Mouse (Mus musculus) cerebellum, adult 18-20 months (tissue): ENCODE measurements around the gene Gm38394.

Experiments
- DNase-seq, 2 experiments: peaks; one replicate each; pipeline ENCODE4 v3.0.0; 2021

Gene Gm38394

DNA sequence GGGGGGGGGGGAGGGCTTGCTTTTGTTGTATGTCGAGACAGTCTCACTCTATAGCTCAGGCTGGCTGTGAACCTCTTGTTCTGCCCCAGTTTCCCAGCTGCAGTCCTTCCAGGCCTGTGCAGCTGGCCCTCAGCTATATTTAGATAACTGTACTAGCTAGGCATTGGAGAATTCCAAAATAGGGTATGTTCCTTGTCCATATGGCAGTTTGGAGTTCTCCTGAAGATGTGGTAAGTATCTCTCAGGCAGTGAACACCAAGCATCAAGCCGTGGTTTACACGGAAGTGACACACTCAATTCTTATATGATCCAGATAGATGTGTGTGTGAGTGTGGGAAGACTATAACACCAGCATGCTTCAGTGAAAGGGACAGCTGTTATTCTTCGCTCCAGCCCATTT lies 2.3 kb upstream of the Gm38394 start:
- DNase-seq = no peak

- DNase-seq = no peak
Observed at GRCm38 (mm10) chr1:133662941-133663340, 1.8 kb upstream of the Gm38394 start.

DNA sequence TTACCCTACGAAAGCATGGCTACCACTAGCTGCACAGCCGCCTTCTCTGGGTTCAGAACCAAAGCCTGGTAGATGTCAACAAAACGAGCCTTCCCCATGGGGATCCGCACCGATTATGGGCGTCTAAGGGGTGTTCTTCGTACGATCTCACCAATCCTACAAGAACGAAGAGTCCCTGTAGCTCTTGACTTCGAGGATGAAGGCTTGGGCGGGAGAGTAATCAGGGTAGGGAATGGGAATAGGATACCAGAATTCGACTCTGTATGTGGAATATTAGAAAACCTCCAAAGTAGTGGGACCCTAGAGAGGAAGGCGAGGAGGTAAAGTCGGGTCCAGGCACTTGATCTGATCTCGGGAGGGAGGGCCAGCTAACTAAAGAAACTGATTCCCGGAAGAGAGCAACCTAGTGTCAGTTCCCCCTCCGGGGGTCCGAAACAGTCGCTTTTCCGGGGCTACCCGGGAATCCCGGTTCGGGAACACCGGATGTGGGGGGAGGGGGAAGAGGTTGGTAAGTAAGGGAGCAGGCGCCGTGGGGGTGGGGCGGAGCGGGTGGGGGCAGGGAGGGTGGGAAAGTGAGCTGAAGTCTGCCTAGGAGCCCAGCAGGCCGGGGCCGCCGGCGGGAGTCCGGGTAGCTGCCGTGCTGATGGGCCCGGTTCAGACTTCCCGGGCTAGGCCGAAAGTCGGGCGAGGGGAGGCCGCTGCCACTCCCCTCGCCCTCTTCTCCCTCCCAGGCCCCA lies 484 bp downstream of the Gm38394 start, which contains the start of gene Zbed6:
Gene Zbed6 (minus strand): TSS at position 420 of the 737 bp plus-strand sequence.
- peak; percentile 21 to 51 for DNase-seq

DNA sequence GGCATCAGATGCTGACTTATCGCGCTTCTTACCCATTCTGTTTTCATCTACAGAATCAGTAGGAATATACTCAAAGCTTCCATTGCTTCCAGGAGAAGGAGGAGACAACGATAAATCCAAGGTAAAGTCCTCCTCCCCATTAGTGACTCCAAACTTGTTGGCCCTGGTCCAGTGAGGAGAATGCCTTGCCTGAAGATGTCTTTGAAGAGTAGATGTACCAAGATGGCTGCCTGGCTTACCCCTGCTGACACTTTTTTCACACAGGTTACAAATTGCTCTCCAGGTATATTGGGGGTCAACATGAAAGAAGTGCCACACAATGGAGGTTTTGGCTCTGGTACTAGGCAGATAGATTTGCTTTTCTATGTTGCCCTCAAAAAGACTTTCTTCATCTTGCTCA lies 2.2 kb downstream of the Gm38394 start:
- DNase-seq = no peak

DNA sequence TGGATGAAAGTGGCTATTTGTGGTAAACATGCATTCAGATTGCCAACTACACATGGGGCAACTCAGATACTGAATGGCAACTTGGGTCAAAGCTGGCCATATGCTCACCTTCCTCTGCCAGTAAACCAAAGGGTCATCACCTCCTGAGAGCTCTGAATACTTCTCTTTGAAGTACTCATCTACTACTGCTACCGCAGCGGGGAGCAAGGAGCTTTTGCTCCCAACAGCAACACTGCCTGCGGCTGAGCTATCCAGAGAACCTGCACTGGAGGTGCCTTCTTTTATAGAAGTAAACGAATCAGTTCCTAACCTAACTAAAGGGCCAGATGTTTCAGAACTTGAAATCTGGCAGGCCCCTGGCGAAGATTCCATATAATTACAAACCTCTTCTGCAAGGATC lies 4.3 kb downstream of the Gm38394 start:
- DNase-seq = peak in 1 of 2 experiments; percentile 24

GRCm38 (mm10) chr1:133653033-133653432 lies 8.1 kb downstream of the Gm38394 start:
- DNase-seq = no peak

DNA sequence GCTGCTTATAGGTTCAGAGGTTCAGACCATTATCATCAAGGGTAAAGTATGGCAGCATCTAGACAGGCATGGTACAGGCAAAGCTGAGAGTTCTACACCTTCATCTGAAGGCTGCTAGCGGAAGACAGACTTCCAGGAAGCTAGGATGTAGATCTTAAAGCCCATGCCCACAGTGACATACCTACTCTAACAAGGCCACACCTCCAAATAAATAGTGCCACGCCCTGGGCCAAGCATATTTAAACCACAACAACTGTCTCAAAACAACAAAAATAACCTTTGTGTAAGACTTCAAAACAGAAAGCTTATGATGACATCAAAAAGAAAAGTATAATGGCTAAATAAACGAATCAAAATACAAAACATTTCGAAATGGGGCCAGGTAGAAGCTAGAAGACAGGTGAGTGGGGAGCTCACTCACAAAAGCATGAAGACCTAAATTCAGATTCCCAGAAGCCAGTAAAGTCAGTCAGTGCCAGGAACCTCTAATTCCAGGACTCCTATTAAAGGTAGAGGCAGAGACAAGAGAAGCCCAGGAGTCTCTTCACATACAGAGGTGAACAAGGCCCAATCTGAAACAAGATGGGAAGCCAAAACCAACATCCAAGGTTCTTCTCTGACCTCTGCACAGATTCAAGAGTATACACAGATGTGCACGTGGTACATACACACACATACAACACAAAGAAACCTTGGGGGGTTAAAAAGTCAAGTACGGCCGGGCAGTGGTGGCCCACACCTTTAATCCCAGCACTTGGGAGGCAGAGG lies 10.6 kb downstream of the Gm38394 start:
- DNase-seq = no peak

DNA sequence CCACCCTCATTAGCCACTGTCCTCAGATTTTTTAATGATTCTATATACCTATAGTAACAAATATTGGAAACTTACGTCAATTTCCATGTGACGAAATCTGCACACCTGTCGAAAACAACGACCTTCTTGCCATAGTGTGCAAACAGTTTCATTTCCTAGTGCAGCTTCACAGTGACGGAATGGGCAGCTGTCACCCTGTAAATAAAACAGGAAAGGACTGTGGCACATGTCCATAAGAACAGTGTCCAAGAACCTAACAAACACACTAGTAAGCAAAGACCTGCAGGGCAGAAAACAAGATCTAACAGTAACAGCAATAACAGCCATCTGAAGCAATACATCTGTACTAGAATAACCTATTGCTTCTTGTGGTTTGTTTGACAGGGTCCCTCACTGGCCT lies 15.5 kb downstream of the Gm38394 start:
- no peak for DNase-seq

GRCm38 (mm10) chr1:133641163-133641562 lies 20.0 kb downstream of the Gm38394 start:
- no peak for DNase-seq

GRCm38 (mm10) chr1:133638517-133638916 lies 22.6 kb downstream of the Gm38394 start:
- DNase-seq = no peak

DNA sequence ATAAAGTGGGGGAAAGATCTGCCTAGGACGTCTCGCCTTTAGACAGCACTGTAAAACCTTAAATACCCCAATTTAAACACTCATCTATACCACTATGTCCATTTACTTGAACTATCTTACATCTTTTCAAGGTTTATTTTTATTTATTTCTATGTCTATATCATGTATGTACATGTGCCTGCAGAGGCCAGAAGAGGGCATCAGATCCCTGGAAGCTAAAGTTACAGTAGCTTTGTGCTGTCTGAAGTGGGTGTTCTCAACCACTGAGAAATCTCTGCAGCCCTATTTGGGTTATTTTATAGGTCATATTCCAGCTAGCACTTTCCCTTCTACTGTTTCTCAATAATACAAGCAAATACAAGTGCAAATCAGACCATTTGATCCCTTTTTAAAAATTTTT lies 28.9 kb downstream of the Gm38394 start:
- DNase-seq = no peak

DNA sequence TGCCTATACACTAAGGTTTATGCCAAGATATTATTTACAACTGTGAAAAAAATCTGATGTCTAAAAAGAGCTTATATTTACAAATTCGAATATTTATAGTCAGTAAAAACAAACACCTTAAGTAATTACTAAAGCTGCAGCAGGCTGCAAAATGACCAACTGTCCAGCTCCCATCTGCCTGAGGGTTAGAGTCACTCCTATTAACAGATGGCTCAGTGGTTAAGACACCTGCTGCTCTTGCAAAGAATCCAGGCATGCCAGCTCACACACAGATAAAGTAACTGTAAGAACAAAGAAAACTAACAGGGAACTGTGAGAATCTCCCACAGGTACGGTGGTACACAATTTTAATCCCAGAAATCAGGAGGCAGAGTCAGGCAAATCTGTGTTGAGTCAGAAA lies 36.1 kb downstream of the Gm38394 start:
- peak; percentile 55 to 73 for DNase-seq

GRCm38 (mm10) chr1:133618311-133618710 lies 42.8 kb downstream of the Gm38394 start:
- DNase-seq = no peak

DNA sequence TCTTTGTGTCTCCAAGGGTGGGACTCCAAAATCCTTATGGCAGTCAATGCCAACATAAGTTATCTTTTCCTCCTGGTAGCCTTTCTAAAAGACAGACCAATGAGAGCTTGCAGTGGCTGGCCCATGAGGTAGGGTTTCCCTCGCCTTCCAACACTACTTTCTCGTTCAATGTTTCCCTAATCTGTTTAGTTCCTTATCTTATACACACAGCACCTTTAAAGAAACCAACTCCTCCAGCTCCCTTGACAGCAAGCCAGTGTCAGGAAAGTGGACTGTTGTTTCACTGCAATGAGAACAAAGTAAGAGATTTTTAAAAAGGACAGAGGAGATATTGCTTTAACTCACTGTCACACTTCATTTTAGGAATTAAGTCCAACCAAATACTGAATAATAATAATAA lies 43.2 kb downstream of the Gm38394 start:
- DNase-seq = no peak

DNA sequence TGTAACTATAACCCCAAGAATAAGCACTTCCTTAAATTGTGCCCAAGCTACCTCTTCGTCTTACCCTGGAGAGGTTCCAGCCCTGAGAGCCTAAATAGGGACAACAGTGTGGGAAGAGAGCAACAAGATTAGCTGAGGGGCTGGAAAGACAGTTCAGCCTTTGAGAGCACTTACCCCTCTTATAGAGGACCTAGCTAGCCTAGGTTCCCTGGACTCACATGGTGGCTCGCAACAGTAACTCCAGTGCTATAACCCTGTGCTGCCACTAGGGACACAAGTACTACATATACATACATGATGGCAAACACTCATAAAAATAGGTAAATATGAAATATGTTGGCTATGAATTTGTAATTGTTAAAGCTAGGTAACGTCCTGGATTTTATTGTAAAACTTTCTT lies 47.3 kb downstream of the Gm38394 start:
- DNase-seq = no peak

GRCm38 (mm10) chr1:133611436-133611835 lies 49.7 kb downstream of the Gm38394 start:
- DNase-seq = no peak

DNA sequence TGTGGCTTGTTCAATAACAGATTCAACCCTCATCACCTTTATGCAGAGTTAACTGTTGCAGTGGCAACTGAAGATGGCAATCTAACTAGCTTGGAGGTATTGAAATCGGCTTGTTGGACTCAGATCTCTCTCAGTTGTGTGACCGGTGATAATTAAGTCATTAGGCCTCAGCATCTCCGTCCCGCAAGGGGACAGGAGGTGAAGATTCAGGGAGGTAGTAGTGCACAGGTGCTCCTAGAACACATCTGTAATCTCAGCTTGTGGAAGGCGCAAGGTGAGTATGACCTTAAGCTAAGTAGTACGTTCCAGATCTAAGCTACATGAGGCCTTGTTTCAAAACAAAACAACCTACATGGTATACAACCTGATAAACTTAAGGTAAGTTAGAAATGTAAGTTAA lies 50.5 kb downstream of the Gm38394 start:
- no peak for DNase-seq

GRCm38 (mm10) chr1:133609771-133610502 lies 51.2 kb downstream of the Gm38394 start, which contains the start of gene Snrpe:
TSS of gene Snrpe (minus strand) at chr1:133610291.
- DNase-seq = peak; percentile 95 to 96

- no peak for DNase-seq
Observed at GRCm38 (mm10) chr1:133603174-133603573, 57.9 kb downstream of the Gm38394 start.

GRCm38 (mm10) chr1:133596298-133597007 lies 64.7 kb downstream of the Gm38394 start:
- no peak for DNase-seq

GRCm38 (mm10) chr1:133585995-133586537 lies 75.1 kb downstream of the Gm38394 start:
- no peak for DNase-seq

DNA sequence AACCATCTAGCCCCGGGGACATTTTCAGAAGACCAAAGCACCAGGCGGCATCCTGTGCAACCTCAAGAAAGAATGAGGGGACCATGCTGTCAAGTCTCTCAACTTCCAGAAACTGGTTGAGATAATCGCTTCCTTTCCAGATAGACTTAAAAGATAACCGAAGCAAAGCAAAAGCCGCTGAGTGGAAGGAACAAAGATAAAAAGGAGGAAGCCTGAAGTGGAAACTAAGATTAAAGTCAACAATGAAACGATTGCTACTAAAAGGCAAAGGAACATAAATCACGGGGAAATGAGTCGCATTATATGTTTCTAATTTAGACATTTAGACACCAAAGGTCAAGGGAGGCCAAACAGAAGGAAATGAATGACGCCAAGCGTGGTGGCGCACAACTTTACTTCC lies 89.8 kb downstream of the Gm38394 start:
- no peak for DNase-seq
